In the genomic region with DNA sequence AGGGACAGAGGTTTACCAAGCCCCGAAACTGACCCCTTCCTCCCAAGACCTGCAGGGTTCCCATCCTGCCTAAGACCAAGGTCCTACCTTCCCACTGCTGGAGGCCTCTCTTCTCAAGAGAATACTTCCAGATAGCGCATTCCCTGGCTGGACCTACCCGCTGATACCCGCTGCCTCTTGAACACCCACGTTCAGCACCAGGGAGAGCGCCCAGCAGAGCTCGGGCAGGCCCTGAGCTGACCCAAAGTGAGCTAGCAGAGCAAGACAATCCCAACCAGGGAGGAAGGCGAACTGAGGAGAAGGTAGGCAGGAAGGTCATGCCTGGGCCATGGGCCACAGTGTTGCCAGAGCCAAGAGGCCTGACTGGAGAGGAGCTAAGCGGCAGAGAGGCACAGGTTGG, we compare ENCODE assay signal across 7 mouse cellular contexts. TPM values are rescaled to one million over a fixed set of nuclear protein-coding genes. Genes with fewer than 3 reads are reported as not detected.
DNase-seq lines count a peak whose midpoint lies in the region; ATAC-seq and TF ChIP-seq lines count a peak whose summit lies in the region.

No protein-coding gene starts in this region.

- WGBS in limb, embryonic 10.5 days, result 6% methylated on average over 9 of the region's 9 CpGs

- intact Hi-C loops in gastrocnemius, adult 2 months (cut with DNase I), result no loop called here

- H3K4me1 ChIP-seq in CH12.LX (ENCODE audit: control insufficient read depth in 1 of 2, insufficient read depth in 2 of 2), result no peaks in the 10 kb centered on the region
- peaks cover 35% of the 10 kb centered on the region for H3K4me1 ChIP-seq in limb, embryonic 10.5 days

- H3K79me2 ChIP-seq in CH12.LX (replicated peaks; ENCODE audit: control insufficient read depth, extremely low read depth, insufficient read depth, poor library complexity, severe bottlenecking), result no peaks in the 10 kb centered on the region

- no peak overlapping the region for H3K4me2 ChIP-seq in CH12.LX (ENCODE audit: insufficient read depth, low read depth, poor library complexity, severe bottlenecking)

- in situ Hi-C loops in CH12.LX (cut with MboI; ENCODE audit: low pct_ligation_motif_present, low pct_unique_long_range_greater_than_20kb, low sequenced_read_pairs), result no loop called here

- H3K36me3 ChIP-seq in CH12.LX (replicated peaks in 1 of 2; ENCODE audit: control insufficient read depth in 1 of 2, insufficient read depth in 1 of 2, low read length in 1 of 2), result no peaks in the 10 kb centered on the region
- H3K36me3 ChIP-seq in limb, embryonic 10.5 days, result no peaks in the 10 kb centered on the region

- no peak overlapping the region for H3K27ac ChIP-seq in CH12.LX (ENCODE audit: insufficient read depth, low read depth)
- H3K27ac ChIP-seq in gastrocnemius, adult 2 months, result no peak overlapping the region
- no peak overlapping the region for H3K27ac ChIP-seq in limb, embryonic 10.5 days

- no peak for ATAC-seq in erythroblast, adult 5-6 weeks (replicated peaks; ENCODE audit: low FRiP score, poor library complexity, severe bottlenecking)

- peaks cover 18% of the 10 kb centered on the region for H3K9me3 ChIP-seq in CH12.LX (replicated peaks; ENCODE audit: low read length)
- no peaks in the 10 kb centered on the region for H3K9me3 ChIP-seq in limb, embryonic 10.5 days (replicated peaks)

- dilution Hi-C loops in CH12.LX (cut with MboI; ENCODE audit: extremely low pct_ligation_motif_present, extremely low pct_unique_long_range_greater_than_20kb, low sequenced_read_pairs), result no loop called here

- TF ChIP-seq EP300 in CH12.LX (IDR thresholded peaks at IDR 0.05; ENCODE audit: low read length), result no peak

- TF ChIP-seq POLR2A in CH12.LX (IDR thresholded peaks at IDR 0.05; ENCODE audit: low read depth, low read length), result no peak

- no peak overlapping the region for H3K4me3 ChIP-seq in CH12.LX (replicated peaks in 1 of 3; ENCODE audit: low read depth in 2 of 3, low read length in 2 of 3, poor library complexity in 1 of 3)
- no peak overlapping the region for H3K4me3 ChIP-seq in gastrocnemius, adult 2 months
- no peak overlapping the region for H3K4me3 ChIP-seq in limb, embryonic 10.5 days

- H3K9ac ChIP-seq in CH12.LX (ENCODE audit: insufficient read depth, low read depth), result no peak overlapping the region

- TF ChIP-seq CTCF in CH12.LX (conservative IDR thresholded peaks at IDR 0.05 in 1 of 2, IDR thresholded peaks at IDR 0.05 in 1 of 2; ENCODE audit: low read depth in 2 of 2, low read length in 2 of 2), result no peak
- TF ChIP-seq CTCF in gastrocnemius, adult 2 months (IDR thresholded peaks at IDR 0.05), result no peak

- H3K27me3 ChIP-seq in CH12.LX (replicated peaks), result peaks cover 9% of the 10 kb centered on the region
- peaks cover 83% of the 10 kb centered on the region for H3K27me3 ChIP-seq in limb, embryonic 10.5 days (ENCODE audit: low read depth, poor library complexity, severe bottlenecking)

- TF ChIP-seq RAD21 in CH12.LX (IDR thresholded peaks at IDR 0.05; ENCODE audit: low read depth, low read length), result no peak

- peak; percentile 47 for DNase-seq in CH12.LX (ENCODE audit: extremely low read depth)
- peak; percentile 79 for DNase-seq in R1 (ENCODE audit: low read depth, low spot score)
- DNase-seq in gastrocnemius, adult 2 months, result peak; percentile 72
- DNase-seq in limb, embryonic 10.5 days (ENCODE audit: low spot score), result peak; percentile 90
- DNase-seq in retina, postnatal 1 day, result peak; percentile 79
- no peak for DNase-seq in left cerebral cortex, adult 18-20 months (ENCODE audit: low spot score in 2 of 2)

TF ChIP-seq in CH12.LX, 34 proteins besides CTCF, POLR2A, EP300 and RAD21:
- no peak for TF ChIP-seq MAX (IDR thresholded peaks at IDR 0.05; ENCODE audit: low read length)
- no peak for TF ChIP-seq JUND (conservative IDR thresholded peaks at IDR 0.05; ENCODE audit: low read depth, low read length)
- no peak for TF ChIP-seq KAT2A (IDR thresholded peaks at IDR 0.05; ENCODE audit: insufficient replicate concordance, low read length)
- TF ChIP-seq MXI1 (IDR thresholded peaks at IDR 0.05; ENCODE audit: low read depth, low read length), result peak; percentile 69
- TF ChIP-seq IRF4 (IDR thresholded peaks at IDR 0.05; ENCODE audit: low read depth, low read length), result no peak
- no peak for TF ChIP-seq ZKSCAN1 (IDR thresholded peaks at IDR 0.05; ENCODE audit: borderline replicate concordance, low read depth, low read length)
- peak; percentile 62; the same call in 1 of the 2 replicates for TF ChIP-seq SIN3A (IDR thresholded peaks at IDR 0.05; ENCODE audit: low read length)
- TF ChIP-seq MAFK (IDR thresholded peaks at IDR 0.05; ENCODE audit: insufficient replicate concordance, low read length), result no peak
- TF ChIP-seq HCFC1 (IDR thresholded peaks at IDR 0.05; ENCODE audit: low read depth, low read length), result no peak
- TF ChIP-seq POLR2AphosphoS2 (IDR thresholded peaks at IDR 0.05; ENCODE audit: low read depth, low read length), result no peak
- no peak for TF ChIP-seq MAZ (IDR thresholded peaks at IDR 0.05; ENCODE audit: low read depth, low read length)
- TF ChIP-seq SMC3 (IDR thresholded peaks at IDR 0.05; ENCODE audit: low read depth, low read length), result peak; percentile 14; the same call in 1 of the 2 replicates

RNA-seq across cellular contexts. Expression of gene Cabp7, which starts 3.7 kb away (rescaled TPM):
- 0.50 and 0.51 TPM in 2 replicates for total RNA-seq in CH12.LX (2012; rRNA removed)
- total RNA-seq in CH12.LX (2014; rRNA removed), result not detected in 2 replicates
- polyA plus RNA-seq in CH12.LX (2012; ENCODE audit: insufficient read length, low read depth), result not detected in 2 replicates
- total RNA-seq in gastrocnemius, adult 2 months (2021), result under 1 TPM; 0.17 to 0.18 TPM
- polyA plus RNA-seq in limb, embryonic 10.5 days (2016; fragmentation: Nextera tagmentation; extraction: Ambion mirVana), result 0.10 and 0.13 TPM in 2 replicates
- total RNA-seq in erythroblast, adult 5-6 weeks (2015; ENCODE audit: low replicate concordance), result 0.58 TPM in 1 of 2 replicates, not detected in the other
- 0.98 TPM in 1 of 2 replicates, not detected in the other for total RNA-seq in erythroblast, adult 5-6 weeks (2017; ENCODE audit: low replicate concordance)
- total RNA-seq in left cerebral cortex, adult 18-20 months (2021), result 10 to 100 TPM; 30.7 to 33.7 TPM

RNA-seq across cellular contexts. Expression of gene Zmat5, which starts 45.8 kb away (rescaled TPM):
- 74.8 and 75.2 TPM in 2 replicates for total RNA-seq in CH12.LX (2012; rRNA removed)
- total RNA-seq in CH12.LX (2014; rRNA removed), result 27.9 and 35.9 TPM in 2 replicates
- 41.8 and 51.4 TPM in 2 replicates for polyA plus RNA-seq in CH12.LX (2012; ENCODE audit: insufficient read length, low read depth)
- total RNA-seq in gastrocnemius, adult 2 months (2021), result 10 to 100 TPM; 23.3 to 28.5 TPM
- polyA plus RNA-seq in limb, embryonic 10.5 days (2016; fragmentation: Nextera tagmentation; extraction: Ambion mirVana), result 83.0 and 83.7 TPM in 2 replicates
- 10.7 and 15.0 TPM in 2 replicates for total RNA-seq in erythroblast, adult 5-6 weeks (2015; ENCODE audit: low replicate concordance)
- 2.1 and 2.7 TPM in 2 replicates for total RNA-seq in erythroblast, adult 5-6 weeks (2017; ENCODE audit: low replicate concordance)
- 10 to 100 TPM; 25.3 to 28.5 TPM for total RNA-seq in left cerebral cortex, adult 18-20 months (2021)

RNA-seq across cellular contexts. Expression of gene Uqcr10, which starts 46.1 kb away (rescaled TPM):
- 1,522 and 1,539 TPM in 2 replicates for total RNA-seq in CH12.LX (2012; rRNA removed)
- total RNA-seq in CH12.LX (2014; rRNA removed), result 905 and 1,007 TPM in 2 replicates
- 740 and 776 TPM in 2 replicates for polyA plus RNA-seq in CH12.LX (2012; ENCODE audit: insufficient read length, low read depth)
- 1,000 to 10,000 TPM in 1 of 2 experiments, 100 to 1,000 TPM in 1; 837 to 1,167 TPM for total RNA-seq in gastrocnemius, adult 2 months (2021)
- polyA plus RNA-seq in limb, embryonic 10.5 days (2016; fragmentation: Nextera tagmentation; extraction: Ambion mirVana), result 672 and 718 TPM in 2 replicates
- total RNA-seq in erythroblast, adult 5-6 weeks (2015; ENCODE audit: low replicate concordance), result 44.0 and 50.6 TPM in 2 replicates
- total RNA-seq in erythroblast, adult 5-6 weeks (2017; ENCODE audit: low replicate concordance), result 12.3 and 48.8 TPM in 2 replicates
- total RNA-seq in left cerebral cortex, adult 18-20 months (2021), result 100 to 1,000 TPM; 347 to 391 TPM

Comparison
In these comparisons a context has a peak if more than half of its experiments do, and no peak if none do; other contexts are left out.
1. DNase-seq: peak in CH12.LX (single experiment), R1 (single experiment), gastrocnemius, adult 2 months (single experiment), limb, embryonic 10.5 days (single experiment) and retina, postnatal 1 day (single experiment); none in left cerebral cortex, adult 18-20 months (0 of 2).
2. RNA of gene Cabp7, which starts 3.7 kb away (total RNA-seq): 30.7 to 33.7 TPM in left cerebral cortex, adult 18-20 months; 0.58 to 0.98 TPM in erythroblast, adult 5-6 weeks, 0.50 to 0.51 TPM in CH12.LX and 0.17 to 0.18 TPM in gastrocnemius, adult 2 months; every median in the first group is over 10 times any median in the second.
3. RNA of gene Uqcr10, which starts 46.1 kb away (total RNA-seq): 905 to 1,539 TPM in CH12.LX, 837 to 1,167 TPM in gastrocnemius, adult 2 months and 347 to 391 TPM in left cerebral cortex, adult 18-20 months; 12.3 to 50.6 TPM in erythroblast, adult 5-6 weeks; every median in the first group is over 4 times any median in the second.